Mouse (Mus musculus) cortical plate, adult 2 months (tissue): ENCODE results near the gene Fgfr1op.

Experiments used
- CTCF ChIP-seq: fragments of 200-500 bp; IDR thresholded peaks from 2 replicates; pipeline ENCODE4 v1.5.1; 2011; ENCODE audit warnings: mild to moderate bottlenecking, control low read depth, low read length; ENCODE audit not compliant: insufficient read depth; ENCODE audit errors: extremely low read depth
- POLR2A ChIP-seq: fragments of 200-500 bp; IDR thresholded peaks from 2 replicates; pipeline ENCODE4 v1.6.1; 2011; ENCODE audit warnings: mild to moderate bottlenecking, low read length, control low read depth; ENCODE audit not compliant: insufficient read depth; ENCODE audit errors: extremely low read depth

DNA sequence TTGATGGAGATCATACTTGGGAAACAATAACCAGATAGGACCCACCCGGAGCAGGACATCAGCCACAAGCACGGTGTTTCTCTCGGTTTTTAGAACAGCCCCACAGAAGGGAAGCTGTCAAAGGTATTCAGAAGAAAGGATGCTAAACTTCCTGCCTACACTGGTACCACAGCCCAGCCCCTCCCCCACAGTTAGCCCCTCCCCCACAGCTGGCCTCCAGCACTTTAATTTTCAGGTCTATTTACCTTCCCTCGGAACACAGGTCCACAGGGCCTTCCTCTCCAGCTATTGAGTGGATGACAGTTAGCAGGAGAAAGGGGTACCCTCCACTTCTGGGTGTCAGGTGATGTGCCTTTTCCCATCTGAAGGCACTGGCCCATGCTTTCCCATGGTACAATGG lies 75.2 kb downstream of the Fgfr1op start:
- TF ChIP-seq CTCF (no peak), POLR2A (no peak)
